Mouse (Mus musculus): ENCODE measurements at regions not wholly inside any gene's neighbourhood (a gene's known extent, or its start where the extent isn't known, plus 50 kb on each side); places are given as distances from the start of the nearest gene placed in this dataset.
"Not testable (repeated sequence)": the region's sequence is repeated elsewhere in the genome, so short reads cannot be mapped to it uniquely, and the experiment has no call there.

GRCm38 (mm10) chr8:88820275-88820850, 123.5 kb downstream of the Cyld start:
- Histone ChIP-seq H3K4me1 (ENCODE audit: insufficient read depth) (no peaks in the 10 kb centered on the region), H3K27me3 (ENCODE audit: insufficient read depth, low read length) (no peaks in the 10 kb centered on the region), H3K36me3 (replicated peaks; ENCODE audit: insufficient read depth, low read length) (no peaks in the 10 kb centered on the region), H3K4me2 (ENCODE audit: low read depth, low read length) (no peak overlapping the region), H3K9me3 (ENCODE audit: low read length) (no peaks in the 10 kb centered on the region), H3K27ac (ENCODE audit: low read depth) (no peak overlapping the region), H3K4me3 (ENCODE audit: low read depth, low read length) (no peak overlapping the region), H3K9ac (replicated peaks) (no peak overlapping the region)
- no peak for DNase-seq
- no peak for ATAC-seq
- WGBS (ENCODE audit: insufficient replicate concordance) = 63% methylated on average over 5 of the region's 5 CpGs
- TF ChIP-seq EP300 (IDR thresholded peaks at IDR 0.05; ENCODE audit: low read depth) (no peak), CTCF (IDR thresholded peaks at IDR 0.05; ENCODE audit: low read depth) (no peak)

- no peaks in the 10 kb centered on the region for H3K36me3 ChIP-seq (replicated peaks; ENCODE audit: insufficient read depth, low read length)
- TF ChIP-seq EP300 (IDR thresholded peaks at IDR 0.05; ENCODE audit: low read depth) = no peak
- TF ChIP-seq CTCF (IDR thresholded peaks at IDR 0.05; ENCODE audit: low read depth) = no peak
- WGBS (ENCODE audit: insufficient replicate concordance) = 52% methylated on average over 5 of the region's 5 CpGs
- H3K9ac ChIP-seq (replicated peaks) = no peak overlapping the region
- H3K27ac ChIP-seq (ENCODE audit: low read depth) = no peak overlapping the region
- no peaks in the 10 kb centered on the region for H3K27me3 ChIP-seq (ENCODE audit: insufficient read depth, low read length)
- ATAC-seq (no peak), DNase-seq (no peak)
- H3K4me3 ChIP-seq (ENCODE audit: low read depth, low read length) = no peak overlapping the region
- no peaks in the 10 kb centered on the region for H3K4me1 ChIP-seq (ENCODE audit: insufficient read depth)
- no peaks in the 10 kb centered on the region for H3K9me3 ChIP-seq (ENCODE audit: low read length)
- no peak overlapping the region for H3K4me2 ChIP-seq (ENCODE audit: low read depth, low read length)
These were observed 119.6 kb downstream of the Cyld start for GRCm38 (mm10) chr8:88816461-88816860.

GRCm38 (mm10) chr8:88814246-88814645, 117.4 kb downstream of the Cyld start:
- Histone ChIP-seq H3K4me3 (ENCODE audit: low read depth, low read length) (no peak overlapping the region), H3K27ac (ENCODE audit: low read depth) (no peak overlapping the region), H3K36me3 (replicated peaks; ENCODE audit: insufficient read depth, low read length) (no peaks in the 10 kb centered on the region), H3K4me2 (ENCODE audit: low read depth, low read length) (no peak overlapping the region), H3K9me3 (ENCODE audit: low read length) (no peaks in the 10 kb centered on the region), H3K27me3 (ENCODE audit: insufficient read depth, low read length) (no peaks in the 10 kb centered on the region), H3K4me1 (ENCODE audit: insufficient read depth) (no peaks in the 10 kb centered on the region), H3K9ac (replicated peaks) (no peak overlapping the region)
- WGBS (ENCODE audit: insufficient replicate concordance) = 74% methylated on average over 6 of the region's 6 CpGs
- TF ChIP-seq CTCF (IDR thresholded peaks at IDR 0.05; ENCODE audit: low read depth) (no peak), EP300 (IDR thresholded peaks at IDR 0.05; ENCODE audit: low read depth) (no peak)
- no peak for ATAC-seq
- DNase-seq = no peak

- Histone ChIP-seq H3K27ac (ENCODE audit: low read depth) (no peak overlapping the region), H3K4me1 (ENCODE audit: insufficient read depth) (no peaks in the 10 kb centered on the region), H3K4me2 (ENCODE audit: low read depth, low read length) (no peak overlapping the region), H3K9ac (replicated peaks) (no peak overlapping the region), H3K27me3 (ENCODE audit: insufficient read depth, low read length) (no peaks in the 10 kb centered on the region), H3K4me3 (ENCODE audit: low read depth, low read length) (no peak overlapping the region), H3K9me3 (ENCODE audit: low read length) (no peaks in the 10 kb centered on the region), H3K36me3 (replicated peaks; ENCODE audit: insufficient read depth, low read length) (no peaks in the 10 kb centered on the region)
- TF ChIP-seq CTCF (IDR thresholded peaks at IDR 0.05; ENCODE audit: low read depth) = no peak
- no peak for TF ChIP-seq EP300 (IDR thresholded peaks at IDR 0.05; ENCODE audit: low read depth)
- WGBS (ENCODE audit: insufficient replicate concordance) = 74% methylated on average over 27 of the region's 27 CpGs
- no peak for DNase-seq
- ATAC-seq = no peak
These were observed 116.3 kb downstream of the Cyld start for GRCm38 (mm10) chr8:88812901-88813676.

GRCm38 (mm10) chr8:88806851-88807250, 110.0 kb downstream of the Cyld start:
- not testable (repeated sequence) for ATAC-seq; H3K27me3 ChIP-seq (ENCODE audit: insufficient read depth, low read length); H3K36me3 ChIP-seq (replicated peaks; ENCODE audit: insufficient read depth, low read length); H3K9me3 ChIP-seq (ENCODE audit: low read length); H3K9ac ChIP-seq (replicated peaks); H3K4me3 ChIP-seq (ENCODE audit: low read depth, low read length); DNase-seq; H3K27ac ChIP-seq (ENCODE audit: low read depth); H3K4me2 ChIP-seq (ENCODE audit: low read depth, low read length); H3K4me1 ChIP-seq (ENCODE audit: insufficient read depth)
- 83% methylated on average over 10 of the region's 10 CpGs for WGBS (ENCODE audit: insufficient replicate concordance)

Data from liver, postnatal 0 days (tissue).